Mouse (Mus musculus): Measurements from ENCODE around the gene Tuba1a.
A peak's percentile ranks its signal among the peaks of the same experiment; 100 is the strongest.
"Not testable (repeated sequence)": the region's sequence is repeated elsewhere in the genome, so short reads cannot be mapped to it uniquely, and the experiment has no call there.

The Tuba1a gene

DNA sequence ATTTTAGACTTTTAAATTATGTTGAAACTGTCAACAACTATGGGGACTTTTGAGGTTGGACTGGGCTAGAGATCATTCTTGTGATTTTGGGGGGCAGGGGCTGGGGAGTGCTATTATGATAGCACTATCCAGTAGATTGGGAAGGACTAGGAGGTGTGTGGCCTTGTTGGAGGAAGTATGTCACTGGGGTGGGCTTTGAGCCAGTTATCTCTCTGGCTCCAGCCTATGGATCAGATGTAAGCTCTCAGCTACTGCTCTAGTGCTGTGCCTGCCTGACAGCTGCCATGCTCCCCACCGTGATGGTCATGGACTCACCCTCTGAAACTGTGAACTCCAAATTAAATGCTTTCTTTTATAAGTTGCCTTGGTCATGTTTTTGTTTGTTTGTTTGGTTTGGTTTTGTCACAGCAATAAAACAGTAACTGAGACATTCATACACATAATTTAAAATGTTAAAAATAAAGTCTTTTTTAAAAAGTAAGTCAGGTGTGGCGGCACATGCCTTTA, 30.4 kb downstream of the Tuba1a start:
- no peak for DNase-seq (ENCODE audit: low read depth)

DNA sequence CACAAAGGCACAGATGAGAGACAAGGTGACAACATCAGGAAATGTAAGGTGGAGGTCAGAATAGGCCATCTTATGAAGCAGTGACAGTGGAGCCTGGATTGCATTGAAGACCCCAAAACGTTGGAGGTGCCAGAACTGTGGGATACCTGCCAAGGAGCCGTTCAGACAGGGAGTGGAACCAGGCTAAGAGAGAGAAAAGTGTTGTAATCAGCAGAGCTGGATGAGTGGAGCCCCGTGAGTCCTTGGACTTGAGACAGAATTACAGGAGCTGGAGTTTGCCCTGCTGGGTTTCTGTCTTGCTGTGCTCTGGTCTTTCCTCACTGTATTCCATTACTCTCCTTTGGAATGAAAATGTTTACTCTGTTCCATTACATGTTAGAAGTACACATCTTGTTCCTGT, 30.9 kb downstream of the Tuba1a start:
- DNase-seq (ENCODE audit: low read depth): peak; percentile 23

DNA sequence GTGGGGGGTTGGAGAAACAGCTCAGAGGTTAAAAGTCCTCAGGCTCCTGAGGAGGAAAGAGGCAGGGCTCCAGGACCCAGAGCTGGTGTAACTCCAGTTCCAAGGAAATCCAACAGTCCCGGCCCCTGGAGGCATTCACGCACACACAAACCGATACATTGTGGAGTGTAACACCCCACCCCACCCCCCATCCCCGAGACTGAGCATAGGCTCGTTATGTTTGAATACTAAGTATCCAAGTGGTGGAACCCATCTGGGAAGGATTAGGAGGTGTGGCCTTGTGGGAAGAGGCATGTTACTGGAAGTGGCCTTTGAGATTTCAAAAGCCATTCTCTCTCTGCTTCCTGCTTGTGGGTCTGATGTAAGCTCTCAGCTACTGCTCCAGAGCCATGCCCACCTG, 32.0 kb downstream of the Tuba1a start:
- DNase-seq (ENCODE audit: low read depth): no peak

DNA sequence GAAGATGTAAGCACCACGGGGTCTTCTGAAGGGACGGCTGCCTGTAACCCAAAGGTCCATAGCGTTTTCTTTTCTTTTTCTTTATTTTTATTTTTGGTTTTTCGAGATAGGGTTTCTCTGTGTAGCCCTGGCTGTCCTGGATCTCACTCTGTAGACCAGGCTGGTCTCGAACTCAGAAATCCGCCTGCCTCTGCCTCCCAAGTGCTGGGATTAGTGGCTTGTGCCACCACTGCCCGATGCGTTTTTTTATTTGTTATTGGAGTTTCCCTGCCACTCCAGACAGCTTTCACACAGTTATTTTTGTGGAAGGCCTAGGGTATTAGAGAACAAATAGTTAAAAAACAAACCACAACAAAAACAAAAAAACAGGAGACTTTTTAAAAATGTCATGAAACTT, 35.0 kb downstream of the Tuba1a start:
- DNase-seq (ENCODE audit: low read depth): not testable (repeated sequence)

DNA sequence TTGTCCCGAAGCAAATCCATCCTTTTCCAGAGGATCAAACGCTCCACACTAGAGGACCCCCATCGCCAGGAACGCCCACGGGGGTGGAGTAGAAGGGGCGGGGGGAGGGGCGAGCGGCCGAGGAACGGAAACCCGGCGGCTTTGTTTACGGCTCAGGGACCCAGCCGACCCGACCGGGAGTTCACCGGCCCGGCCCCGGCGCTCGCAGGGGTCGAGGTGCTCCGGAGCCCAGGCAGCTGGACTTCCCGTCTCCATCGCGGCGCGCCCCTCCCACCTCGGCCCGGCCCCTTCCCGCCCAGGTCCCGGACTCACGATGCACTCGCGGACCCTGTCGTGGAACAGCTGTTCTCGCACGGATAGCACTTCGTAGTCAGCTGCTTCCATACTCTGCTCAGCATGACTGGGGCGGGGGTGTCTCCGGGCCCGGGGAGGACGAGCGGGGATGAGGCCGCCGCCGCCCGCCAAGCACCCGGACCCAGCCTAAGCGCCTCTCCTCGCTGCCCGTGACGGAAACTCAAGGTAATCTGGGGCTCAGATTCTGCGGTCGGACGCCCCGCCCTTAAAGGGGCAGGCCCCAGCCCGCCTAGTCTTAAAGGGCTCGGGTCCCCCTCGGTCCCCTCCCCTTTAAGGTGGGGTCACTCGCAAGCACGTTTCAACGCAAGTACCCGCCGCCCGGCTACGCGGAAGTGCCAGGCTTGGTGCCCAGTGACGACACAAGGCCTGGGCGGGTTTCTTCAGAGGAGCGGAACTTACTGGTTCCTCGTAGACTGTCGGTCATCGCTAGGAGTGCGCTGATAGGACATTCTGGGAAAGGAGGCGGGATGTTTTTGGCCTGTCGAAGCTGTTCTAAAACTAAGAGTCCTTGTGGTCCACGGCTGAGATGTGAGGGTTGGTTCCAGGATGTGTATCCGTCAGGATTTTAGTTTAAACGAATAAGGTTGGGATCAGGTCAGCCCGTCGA, 35.7 kb downstream of the Tuba1a start, which contains the start of gene Lmbr1l:
TSS of gene Lmbr1l (minus strand) at position 694 of the 961 bp plus-strand sequence.
- DNase-seq (ENCODE audit: low read depth): peak; percentile 100

DNA sequence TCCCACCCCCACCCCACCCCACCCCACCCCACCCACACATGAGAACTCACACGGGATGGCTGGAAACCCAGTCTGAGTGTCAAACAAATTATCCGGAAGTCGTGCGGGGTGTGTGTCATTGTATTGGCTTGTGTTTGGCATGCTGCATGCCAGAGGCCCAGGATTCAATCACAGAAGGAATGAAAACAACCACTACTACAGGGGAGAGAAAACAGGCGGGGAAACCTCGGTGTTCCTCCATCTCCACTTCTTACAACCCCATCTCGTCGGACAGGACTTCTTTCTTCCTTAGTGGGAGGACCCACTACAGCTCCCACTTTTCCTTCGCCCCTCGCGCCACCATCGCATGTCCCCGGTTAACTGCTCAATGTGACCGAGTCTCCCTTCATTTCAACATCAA, 36.4 kb downstream of the Tuba1a start:
- peak; percentile 65 for DNase-seq (ENCODE audit: low read depth)

DNA sequence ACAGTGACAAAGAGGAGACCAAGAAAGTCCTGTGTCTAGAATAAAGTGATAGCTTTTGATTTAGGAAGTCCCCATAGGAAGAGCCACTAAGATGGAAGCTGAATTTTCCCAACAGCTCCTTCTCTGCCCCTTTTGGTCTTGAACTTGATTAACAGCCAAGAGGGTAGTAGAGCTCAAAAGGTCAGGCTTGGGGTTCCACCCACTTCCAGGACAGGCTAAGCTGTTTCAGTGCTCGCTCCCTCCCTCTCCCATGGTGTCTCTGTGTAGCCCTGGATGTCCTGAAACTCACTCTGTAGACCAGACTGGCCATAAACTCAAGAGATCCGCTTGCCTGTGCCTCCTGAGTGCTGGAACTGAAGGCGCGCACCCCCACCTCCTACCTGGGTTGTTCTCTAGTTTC, 37.5 kb downstream of the Tuba1a start:
- DNase-seq (ENCODE audit: low read depth): no peak

DNA sequence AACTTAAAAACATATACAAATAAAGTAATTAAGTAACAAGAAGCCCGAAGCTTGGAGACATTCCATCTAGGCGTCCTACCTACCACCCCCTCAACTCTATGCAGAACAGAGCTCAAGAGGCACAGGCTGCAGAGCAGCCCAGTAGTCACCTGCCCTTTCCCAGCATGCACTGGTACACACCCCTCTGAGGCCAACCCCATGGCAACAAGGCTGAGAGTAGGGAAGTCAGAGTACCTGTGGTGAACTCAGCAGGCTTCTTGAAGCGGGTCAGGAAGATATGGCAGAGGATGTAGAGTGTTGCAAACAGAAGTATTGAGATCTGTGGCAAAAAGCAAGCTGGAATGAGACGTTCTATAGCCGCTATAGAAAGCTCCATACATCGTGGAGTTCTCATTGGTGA, 38.6 kb downstream of the Tuba1a start:
- no peak for DNase-seq (ENCODE audit: low read depth)

DNA sequence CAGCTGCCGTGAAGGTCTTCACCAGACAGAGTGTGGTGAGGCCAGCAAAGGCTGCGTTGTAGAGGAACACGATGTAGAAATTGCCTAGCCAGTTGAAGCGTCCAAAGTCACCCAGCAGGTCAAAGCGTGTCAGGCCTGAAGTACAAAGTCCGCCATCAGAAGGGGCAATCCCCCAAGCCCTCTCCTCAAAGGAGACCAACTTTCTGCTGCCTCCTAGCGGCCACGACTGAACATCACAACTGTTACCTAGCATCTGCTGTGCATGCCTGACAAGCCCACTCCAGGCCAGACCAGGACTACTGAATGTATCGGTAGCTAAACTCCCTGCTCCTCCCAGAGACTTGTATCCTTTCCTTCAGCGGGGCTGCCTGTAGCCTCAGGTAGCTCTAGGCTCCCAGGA, 48.8 kb downstream of the Tuba1a start:
- DNase-seq (ENCODE audit: low read depth): peak; percentile 62

DNA sequence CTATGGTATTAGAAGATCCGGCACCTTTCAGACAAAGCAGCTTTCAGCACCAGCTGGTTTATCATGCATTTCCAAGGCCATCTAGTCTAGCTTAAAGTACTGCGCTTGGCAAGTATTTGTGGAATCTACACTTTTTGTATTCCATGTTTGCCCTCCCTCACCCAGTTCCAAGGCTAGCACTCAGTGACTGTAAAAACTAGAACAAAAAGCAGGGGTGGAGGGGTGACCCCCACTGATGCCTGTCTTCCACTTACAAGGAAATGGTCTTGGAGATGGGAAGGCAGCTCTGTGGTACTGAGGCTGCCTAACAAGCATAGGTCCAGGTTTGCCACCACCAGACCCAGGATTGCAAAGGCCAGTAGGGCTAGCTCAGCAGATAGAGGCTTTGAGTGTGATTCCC, 50.9 kb downstream of the Tuba1a start:
- no peak for DNase-seq (ENCODE audit: low read depth)

DNA sequence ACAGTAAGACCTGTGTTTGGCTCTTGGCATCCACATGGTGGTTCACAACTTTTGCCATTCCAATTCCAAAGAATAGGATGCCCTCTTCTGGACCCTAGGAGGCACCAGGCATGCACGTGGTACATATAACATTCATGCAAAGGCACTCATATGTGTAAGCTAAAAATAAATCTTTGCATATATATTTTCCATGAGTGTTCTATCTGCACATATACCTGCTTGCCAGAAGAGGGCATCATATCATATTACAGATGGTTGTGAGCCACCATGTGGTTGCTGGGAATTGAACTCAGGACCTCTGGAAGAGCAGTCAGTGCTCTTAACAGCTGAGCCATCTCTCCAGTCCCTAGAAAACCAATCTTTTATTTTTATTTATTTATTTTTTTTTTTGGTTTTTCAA, 52.0 kb downstream of the Tuba1a start:
- no peak for DNase-seq (ENCODE audit: low read depth)

All from NIH3T3 (cell line).